Mouse (Mus musculus) hindbrain, embryonic 11.5 days (tissue): Measurements from ENCODE around the gene Hdc. TPM values are rescaled to one million over a fixed set of nuclear protein-coding genes. Genes with fewer than 3 reads are reported as not detected.

Experiments
- ATAC-seq: fragments of 200-750 bp; cut with Nextera tagmentation; 2 replicates; pipeline ENCODE4 v1.8.0; 2017; ENCODE audit warnings: mild to moderate bottlenecking, moderate TSS enrichment, moderate library complexity; ENCODE audit not compliant: low FRiP score
- DNase-seq: peaks from one replicate; pipeline ENCODE4 v3.0.0-alpha.2; 2015; ENCODE audit warnings: low spot score
- H3K27ac ChIP-seq: fragments of 300-500 bp; sonication (generic); 2 replicates; pipeline ENCODE4 v1.5.1; 2014; ENCODE audit warnings: mild to moderate bottlenecking, low read depth, low read length
- H3K27me3 ChIP-seq: fragments of 300-500 bp; sonication (generic); 2 replicates; pipeline ENCODE4 v1.6.1; 2014; ENCODE audit warnings: mild to moderate bottlenecking, low read length, moderate library complexity, mixed read lengths; ENCODE audit not compliant: control insufficient read depth, insufficient read depth
- H3K36me3 ChIP-seq: fragments of 300-500 bp; sonication (generic); 2 replicates; pipeline ENCODE4 v1.6.1; 2014; ENCODE audit warnings: mild to moderate bottlenecking, low read length, moderate library complexity, mixed read lengths; ENCODE audit not compliant: control insufficient read depth, insufficient read depth
- H3K4me1 ChIP-seq: fragments of 300-500 bp; sonication (generic); replicated peaks from 2 replicates; pipeline ENCODE4 v1.6.1; 2014; ENCODE audit warnings: low read length, mixed read lengths; ENCODE audit not compliant: control insufficient read depth, insufficient read depth
- H3K4me2 ChIP-seq: fragments of 300-500 bp; sonication (generic); replicated peaks from 2 replicates; pipeline ENCODE4 v1.6.1; 2014; ENCODE audit warnings: mild to moderate bottlenecking, low read depth, low read length
- H3K4me3 ChIP-seq: fragments of 300-500 bp; sonication (generic); 2 replicates; pipeline ENCODE4 v1.5.1; 2014; ENCODE audit warnings: low read depth, low read length
- H3K9ac ChIP-seq: fragments of 300-500 bp; sonication (generic); 2 replicates; pipeline ENCODE4 v1.6.1; 2014; ENCODE audit warnings: low read depth, low read length
- H3K9me3 ChIP-seq: fragments of 300-500 bp; sonication (generic); 2 replicates; pipeline ENCODE4 v1.6.1; 2016; ENCODE audit warnings: low read length; ENCODE audit not compliant: control insufficient read depth
- WGBS: fragments of 180-500 bp; shearing (Covaris S2); extraction: QIAGEN DNeasy Blood & Tissue Kit; methylation state at CpG from one replicate; pipeline ENCODE4 v1.1.7; 2014; 5-methylcytosine and 5-hydroxymethylcytosine counted together
- polyA plus RNA-seq: library from polyadenylated mRNA; unstranded; fragments of >200 nt; fragmentation: Nextera tagmentation; extraction: Ambion mirVana; gene quantifications from 2 replicates; pipeline ENCODE4 v1.2.1, GENCODE M21; 2014

Gene Hdc
- polyA plus RNA-seq, 1 experiment from 2014 or later, result 1.9 TPM

- Histone ChIP-seq H3K4me3 (no peak overlapping the region), H3K27me3 (peaks cover 25% of the 10 kb centered on the region), H3K36me3 (no peaks in the 10 kb centered on the region), H3K9ac (no peak overlapping the region), H3K4me1 (peaks cover 2% of the 10 kb centered on the region), H3K4me2 (no peak overlapping the region), H3K27ac (no peak overlapping the region), H3K9me3 (no peaks in the 10 kb centered on the region)
- no peak for ATAC-seq
- no peak for DNase-seq
- 26% methylated on average over 5 of the region's 5 CpGs for WGBS
Observed at GRCm38 (mm10) chr2:126551896-126552295, 67.2 kb downstream of the Hdc start.

- Histone ChIP-seq H3K4me3 (no peak overlapping the region), H3K27me3 (peaks cover 25% of the 10 kb centered on the region), H3K4me1 (peaks cover 2% of the 10 kb centered on the region), H3K9me3 (no peaks in the 10 kb centered on the region), H3K9ac (no peak overlapping the region), H3K27ac (no peak overlapping the region), H3K4me2 (no peak overlapping the region), H3K36me3 (no peaks in the 10 kb centered on the region)
- ATAC-seq (no peak), DNase-seq (no peak)
- WGBS, result 78% methylated on average over 8 of the region's 8 CpGs
Observed at GRCm38 (mm10) chr2:126551244-126551890, 67.7 kb downstream of the Hdc start.

DNA sequence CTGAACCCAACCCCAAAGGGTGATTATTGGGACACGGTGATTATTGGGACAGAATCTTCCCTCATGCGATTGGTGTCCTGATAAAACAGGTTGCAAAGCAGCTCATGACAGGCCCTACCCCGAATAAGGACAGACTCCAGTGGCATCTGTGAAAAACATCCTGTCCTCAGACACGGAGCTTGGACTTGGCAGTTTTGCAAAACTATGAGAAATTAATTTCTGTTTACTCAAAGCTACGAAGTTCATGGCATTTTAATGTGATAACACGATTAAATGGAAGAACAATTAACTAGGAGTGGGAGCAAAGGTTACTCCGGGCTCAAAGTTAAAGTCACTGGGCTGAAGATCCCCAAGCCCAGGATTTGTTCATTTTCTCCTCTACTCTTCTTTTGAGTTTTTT, 69.4 kb downstream of the Hdc start:
- DNase-seq (no peak), ATAC-seq (no peak)
- no peak overlapping the region for H3K9ac ChIP-seq
- H3K4me1 ChIP-seq, result peaks cover 2% of the 10 kb centered on the region
- H3K4me2 ChIP-seq, result no peak overlapping the region
- no peaks in the 10 kb centered on the region for H3K36me3 ChIP-seq
- WGBS, result 88% methylated on average over 7 of the region's 7 CpGs
- H3K9me3 ChIP-seq, result no peaks in the 10 kb centered on the region
- no peak overlapping the region for H3K27ac ChIP-seq
- H3K4me3 ChIP-seq, result no peak overlapping the region
- peaks cover 25% of the 10 kb centered on the region for H3K27me3 ChIP-seq

GRCm38 (mm10) chr2:126546392-126546791, 72.7 kb downstream of the Hdc start:
- WGBS, result 90% methylated on average over 3 of the region's 3 CpGs
- Histone ChIP-seq H3K27ac (no peak overlapping the region), H3K9me3 (no peaks in the 10 kb centered on the region), H3K9ac (no peak overlapping the region), H3K4me3 (no peak overlapping the region), H3K36me3 (no peaks in the 10 kb centered on the region), H3K4me2 (no peak overlapping the region), H3K4me1 (no peaks in the 10 kb centered on the region), H3K27me3 (no peaks in the 10 kb centered on the region; the same call in 1 of the 2 replicates)
- no peak for DNase-seq
- ATAC-seq, result no peak

- Histone ChIP-seq H3K27me3 (no peaks in the 10 kb centered on the region), H3K4me3 (no peak overlapping the region), H3K4me2 (no peak overlapping the region), H3K4me1 (no peaks in the 10 kb centered on the region), H3K27ac (no peak overlapping the region), H3K9me3 (no peaks in the 10 kb centered on the region), H3K36me3 (no peaks in the 10 kb centered on the region), H3K9ac (no peak overlapping the region)
- no peak for ATAC-seq
- DNase-seq, result no peak
- 66% methylated on average over 5 of the region's 5 CpGs for WGBS
Observed at GRCm38 (mm10) chr2:126545297-126545696, 73.8 kb downstream of the Hdc start.

Other genes with a start within 250 kb of the Hdc start
- 0.06 TPM in 1 of 2 replicates, not detected in the other for gene Atp8b4, start 118.6 kb downstream of the Hdc start, polyA plus RNA-seq
- 0.51 and 0.71 TPM in 2 replicates for gene Slc27a2, start 66.9 kb downstream of the Hdc start, polyA plus RNA-seq
- gene Gabpb1, start 57.0 kb upstream of the Hdc start, polyA plus RNA-seq, result 79.4 and 84.5 TPM in 2 replicates
- 37.8 and 47.8 TPM in 2 replicates for gene Usp8, start 88.0 kb upstream of the Hdc start, polyA plus RNA-seq
- 2.2 and 2.6 TPM in 2 replicates for gene Usp50, start 164.2 kb upstream of the Hdc start, polyA plus RNA-seq